Mouse (Mus musculus): ENCODE data around the gene Aco2. TPM values are rescaled to one million over a fixed set of nuclear protein-coding genes. Genes with fewer than 3 reads are reported as not detected.

The Aco2 gene
- polyA plus RNA-seq, 1 experiment from 2014 or later: 136 TPM

DNA sequence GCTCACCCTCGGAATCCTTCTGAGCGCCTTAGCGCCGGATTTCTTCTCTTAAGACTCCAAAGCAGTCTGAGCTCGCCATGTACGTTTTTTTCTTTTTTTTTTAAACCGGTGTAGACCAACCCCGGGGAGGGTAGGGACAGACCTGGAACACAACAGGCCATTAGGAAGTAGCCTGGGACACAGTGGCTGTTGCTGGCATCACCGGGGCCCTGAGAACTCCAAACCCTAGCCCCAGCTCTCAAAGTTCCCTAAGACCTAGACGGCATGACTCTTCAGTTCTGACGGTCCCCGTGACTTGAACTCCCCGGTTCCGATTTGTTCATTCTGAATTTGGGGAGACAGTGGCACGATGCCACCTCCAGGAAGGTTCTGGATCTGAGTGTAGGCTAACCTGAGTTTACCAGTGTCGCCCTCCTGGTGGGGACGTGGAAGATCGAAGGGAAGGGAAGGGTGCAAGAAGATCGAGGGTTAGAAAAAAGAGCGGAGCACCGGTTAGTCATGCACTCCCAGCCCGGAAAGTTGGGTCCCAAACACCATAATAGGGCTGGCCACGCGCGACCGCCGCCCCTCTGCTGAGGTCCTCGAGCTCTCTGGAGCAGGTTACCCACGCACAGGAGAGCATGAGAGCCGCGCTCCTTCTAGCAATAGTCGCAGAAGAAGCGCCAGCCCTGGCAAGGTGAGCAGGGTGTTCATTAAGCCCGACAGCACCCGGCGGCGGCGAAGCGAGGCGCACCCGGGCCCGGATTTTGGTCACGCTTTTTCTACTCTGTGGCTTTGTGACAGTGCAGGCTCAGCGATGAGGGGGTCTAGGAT lies 13.4 kb upstream of the Aco2 start, which contains the start of gene Tob2:
Tob2 (minus strand) TSS at position 280 of the 813 bp plus-strand sequence.
- WGBS: under 1% methylated on average over 44 of the region's 44 CpGs
- Histone ChIP-seq H3K27ac (ENCODE audit: low read length) (peak within 1 kb of the TSS; percentile 98), H3K36me3 (ENCODE audit: control insufficient read depth, insufficient read depth, low read length) (no peaks in the 10 kb centered on the region), H3K4me2 (replicated peaks; ENCODE audit: low read depth, low read length) (peak within 1 kb of the TSS; percentile 96), H3K4me1 (ENCODE audit: control insufficient read depth, insufficient read depth, low read length) (0 out of 2 replicates have a peak, but pooled peaks cover 5% of the 10 kb centered on the region), H3K4me3 (ENCODE audit: low read depth, low read length) (peak within 1 kb of the TSS; percentile 76), H3K27me3 (ENCODE audit: control insufficient read depth, insufficient read depth, low read length) (no peaks in the 10 kb centered on the region), H3K9ac (replicated peaks; ENCODE audit: low read depth, low read length) (peak within 1 kb of the TSS; percentile 89), H3K9me3 (ENCODE audit: control insufficient read depth, low read depth, low read length) (no peaks in the 10 kb centered on the region)
- no peak for ATAC-seq (ENCODE audit: insufficient number of reproducible peaks, insufficient read depth, low FRiP score, low read depth)

DNA sequence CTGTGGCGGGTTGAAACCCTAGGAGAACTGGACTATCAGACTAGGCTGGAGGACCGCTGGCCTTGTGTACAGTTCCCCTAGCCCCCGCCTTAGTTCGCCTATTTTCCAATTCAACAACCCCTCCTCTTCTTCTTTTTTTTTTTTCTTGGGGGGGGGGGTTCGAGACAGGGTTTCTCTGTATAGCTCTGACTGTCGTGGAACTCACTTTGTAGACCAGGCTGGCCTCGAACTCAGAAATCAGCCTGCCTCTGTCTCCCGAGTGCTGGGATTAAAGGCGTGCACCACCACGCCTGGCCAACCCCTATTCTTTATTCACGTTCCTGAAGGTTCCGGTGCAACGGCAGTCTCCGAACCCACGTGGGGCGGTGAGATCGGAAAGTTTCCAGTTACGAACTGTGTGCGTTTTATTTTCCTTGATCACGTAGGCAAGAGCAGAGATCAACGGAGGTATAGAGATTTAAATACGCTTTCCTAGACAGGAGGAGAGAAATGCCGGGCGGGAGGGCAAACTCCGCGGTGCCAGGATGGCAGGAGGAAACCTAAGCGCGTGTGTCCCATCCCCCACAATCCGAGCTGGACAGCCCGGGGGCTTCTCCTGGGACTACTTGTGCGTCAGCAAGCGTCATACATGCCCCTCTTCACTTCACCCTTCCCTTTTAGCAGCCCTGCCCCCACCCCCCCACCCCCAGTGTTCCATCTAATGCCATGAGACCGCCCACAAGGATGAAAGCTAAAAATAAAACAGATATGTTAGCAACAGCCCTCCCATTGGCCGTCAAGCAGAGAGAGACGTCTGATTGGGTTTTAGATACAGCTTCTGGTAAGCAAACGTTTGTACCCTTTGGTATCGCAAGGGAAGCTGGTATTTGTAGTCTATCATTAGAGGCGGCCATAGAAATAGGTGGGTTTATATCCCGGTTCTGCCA lies 12.5 kb upstream of the Aco2 start:
- Histone ChIP-seq H3K9ac (replicated peaks; ENCODE audit: low read depth, low read length) (peak overlapping the region; percentile 89), H3K4me3 (ENCODE audit: low read depth, low read length) (peak overlapping the region; percentile 76), H3K4me2 (replicated peaks; ENCODE audit: low read depth, low read length) (peak overlapping the region; percentile 96), H3K27ac (ENCODE audit: low read length) (peak overlapping the region; percentile 98), H3K4me1 (ENCODE audit: control insufficient read depth, insufficient read depth, low read length) (0 out of 2 replicates have a peak, but pooled peaks cover 5% of the 10 kb centered on the region), H3K27me3 (ENCODE audit: control insufficient read depth, insufficient read depth, low read length) (no peaks in the 10 kb centered on the region), H3K9me3 (ENCODE audit: control insufficient read depth, low read depth, low read length) (no peaks in the 10 kb centered on the region), H3K36me3 (ENCODE audit: control insufficient read depth, insufficient read depth, low read length) (peaks cover 5% of the 10 kb centered on the region; the same call in 1 of the 2 replicates)
- WGBS: 2% methylated on average over 39 of the region's 39 CpGs
- ATAC-seq (ENCODE audit: insufficient number of reproducible peaks, insufficient read depth, low FRiP score, low read depth): peak; percentile 81

DNA sequence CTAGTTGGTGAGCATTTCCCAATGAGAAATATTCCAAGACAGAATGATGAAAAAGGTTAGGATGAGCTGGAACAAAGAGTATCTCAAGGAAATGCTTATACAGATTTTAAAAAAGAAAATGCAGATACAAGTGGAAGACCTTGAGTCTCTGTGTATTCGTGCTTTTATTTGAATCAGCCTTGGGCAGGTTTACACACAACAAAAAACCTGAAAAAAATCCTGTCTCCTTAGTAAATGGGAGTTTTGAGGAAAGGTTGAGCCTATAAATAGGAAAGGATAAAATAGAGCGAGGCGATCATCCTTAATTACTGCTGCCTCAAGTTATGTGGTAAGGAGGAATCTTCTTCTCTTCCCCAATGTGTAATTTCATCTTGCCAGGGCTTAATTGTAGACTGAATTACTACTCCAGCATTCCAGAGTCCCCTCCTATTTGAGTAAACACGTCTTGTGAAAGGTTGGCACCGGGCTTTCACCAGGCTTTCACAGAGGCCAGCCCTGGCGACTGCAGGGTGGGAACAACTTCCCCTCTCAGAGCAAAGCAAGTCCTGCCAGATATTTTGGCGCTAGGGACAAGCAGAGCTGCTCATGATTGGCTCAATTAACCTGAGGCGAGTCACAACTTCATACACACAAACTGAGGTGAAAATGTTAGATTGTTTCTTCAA lies 11.5 kb upstream of the Aco2 start:
- ATAC-seq (ENCODE audit: insufficient number of reproducible peaks, insufficient read depth, low FRiP score, low read depth): no peak
- H3K27me3 ChIP-seq (ENCODE audit: control insufficient read depth, insufficient read depth, low read length): no peaks in the 10 kb centered on the region
- H3K4me3 ChIP-seq (ENCODE audit: low read depth, low read length): 0 out of 2 replicates have a peak overlapping the region, but pooled peaks have one; percentile 76
- peaks cover 16% of the 10 kb centered on the region; the same call in 1 of the 2 replicates for H3K36me3 ChIP-seq (ENCODE audit: control insufficient read depth, insufficient read depth, low read length)
- H3K9me3 ChIP-seq (ENCODE audit: control insufficient read depth, low read depth, low read length): no peaks in the 10 kb centered on the region
- WGBS: 34% methylated on average over 8 of the region's 8 CpGs
- H3K4me1 ChIP-seq (ENCODE audit: control insufficient read depth, insufficient read depth, low read length): 0 out of 2 replicates have a peak, but pooled peaks cover 5% of the 10 kb centered on the region
- H3K27ac ChIP-seq (ENCODE audit: low read length): peak overlapping the region; percentile 82
- H3K4me2 ChIP-seq (replicated peaks; ENCODE audit: low read depth, low read length): peak overlapping the region; percentile 96
- H3K9ac ChIP-seq (replicated peaks; ENCODE audit: low read depth, low read length): no peak overlapping the region

DNA sequence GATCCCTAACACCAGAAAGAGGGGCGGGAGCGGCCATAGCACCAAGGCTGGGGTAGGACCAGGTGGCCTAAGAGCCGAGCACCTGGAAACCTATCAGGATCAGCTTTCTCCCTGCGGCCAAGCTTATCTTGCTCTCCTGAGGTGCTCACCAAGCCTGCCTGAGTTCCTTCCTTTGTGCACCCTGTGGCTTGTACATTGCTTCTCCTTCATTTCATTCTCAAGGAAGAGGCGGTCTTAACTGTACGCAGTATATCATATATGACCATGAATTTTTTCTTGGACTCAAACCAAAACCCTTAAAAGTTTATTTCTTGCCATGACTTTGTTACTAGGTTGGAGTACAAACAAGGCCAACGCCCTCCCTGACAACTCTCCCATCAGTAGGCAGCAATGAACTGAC lies 7.9 kb upstream of the Aco2 start:
- H3K36me3 ChIP-seq (ENCODE audit: control insufficient read depth, insufficient read depth, low read length): peaks cover 51% of the 10 kb centered on the region
- H3K4me1 ChIP-seq (ENCODE audit: control insufficient read depth, insufficient read depth, low read length): 0 out of 2 replicates have a peak, but pooled peaks cover 5% of the 10 kb centered on the region
- H3K4me3 ChIP-seq (ENCODE audit: low read depth, low read length): no peak overlapping the region
- no peak for ATAC-seq (ENCODE audit: insufficient number of reproducible peaks, insufficient read depth, low FRiP score, low read depth)
- WGBS: 86% methylated on average over 7 of the region's 7 CpGs
- no peak overlapping the region for H3K4me2 ChIP-seq (replicated peaks; ENCODE audit: low read depth, low read length)
- no peak overlapping the region for H3K27ac ChIP-seq (ENCODE audit: low read length)
- H3K9ac ChIP-seq (replicated peaks; ENCODE audit: low read depth, low read length): no peak overlapping the region
- H3K27me3 ChIP-seq (ENCODE audit: control insufficient read depth, insufficient read depth, low read length): no peaks in the 10 kb centered on the region
- no peaks in the 10 kb centered on the region for H3K9me3 ChIP-seq (ENCODE audit: control insufficient read depth, low read depth, low read length)

DNA sequence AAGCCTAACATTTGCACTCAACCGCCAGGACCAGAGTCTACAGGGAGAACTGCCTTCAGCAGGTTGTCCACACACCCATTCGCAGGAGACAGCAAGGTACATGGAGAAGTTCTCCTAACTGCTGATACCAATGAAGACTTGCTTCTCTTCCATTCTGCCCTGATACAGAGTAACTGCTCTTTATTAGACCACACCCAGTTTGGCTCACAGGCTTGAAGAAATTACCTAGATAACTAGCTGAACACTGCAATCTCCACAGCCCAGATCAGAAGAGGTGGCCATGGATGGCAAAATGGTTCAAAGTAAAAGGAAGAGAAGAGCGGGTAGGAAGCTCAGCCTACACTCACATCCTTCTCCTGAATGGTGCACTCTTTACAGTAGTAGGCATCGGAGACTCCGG lies 2.1 kb upstream of the Aco2 start:
- H3K4me3 ChIP-seq (ENCODE audit: low read depth, low read length): no peak overlapping the region
- WGBS: 94% methylated on average over 5 of the region's 5 CpGs
- no peak overlapping the region for H3K27ac ChIP-seq (ENCODE audit: low read length)
- ATAC-seq (ENCODE audit: insufficient number of reproducible peaks, insufficient read depth, low FRiP score, low read depth): no peak
- H3K9me3 ChIP-seq (ENCODE audit: control insufficient read depth, low read depth, low read length): no peaks in the 10 kb centered on the region
- peaks cover 55% of the 10 kb centered on the region for H3K36me3 ChIP-seq (ENCODE audit: control insufficient read depth, insufficient read depth, low read length)
- H3K4me1 ChIP-seq (ENCODE audit: control insufficient read depth, insufficient read depth, low read length): peaks cover 6% of the 10 kb centered on the region; the same call in 1 of the 2 replicates
- H3K4me2 ChIP-seq (replicated peaks; ENCODE audit: low read depth, low read length): no peak overlapping the region
- H3K9ac ChIP-seq (replicated peaks; ENCODE audit: low read depth, low read length): no peak overlapping the region
- H3K27me3 ChIP-seq (ENCODE audit: control insufficient read depth, insufficient read depth, low read length): no peaks in the 10 kb centered on the region

DNA sequence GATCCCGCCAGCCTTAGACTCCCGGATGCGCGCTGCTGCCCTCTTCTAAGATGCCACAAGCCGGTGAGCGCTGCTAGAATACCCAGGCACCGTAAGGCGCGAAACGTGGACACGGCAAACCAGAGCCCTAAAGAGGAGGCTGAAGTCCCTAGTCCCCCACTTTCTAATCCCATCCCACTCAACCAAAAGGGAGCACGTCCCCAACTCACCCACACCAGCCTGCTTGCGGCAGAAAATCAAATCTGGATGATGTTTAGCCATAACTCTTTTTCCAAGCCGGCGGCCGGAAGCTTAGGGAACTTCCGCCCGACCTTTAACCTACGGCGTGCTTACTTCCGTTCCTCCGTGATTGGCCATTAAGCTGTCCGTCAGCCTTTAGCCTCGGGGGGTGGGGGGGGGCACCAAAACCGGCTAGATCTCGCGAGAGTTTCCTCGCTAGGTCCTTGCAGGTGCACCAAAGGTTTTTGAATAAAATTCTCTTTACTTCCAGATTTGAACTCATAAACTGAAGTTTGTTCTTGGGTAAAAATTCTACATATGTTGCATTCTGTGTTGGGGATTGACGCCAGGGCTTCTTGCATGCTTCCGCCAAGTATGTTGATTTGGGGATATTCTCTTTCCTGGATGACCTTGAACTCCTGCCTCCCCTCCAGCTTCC lies 376 bp upstream of the Aco2 start, which contains the start of gene Phf5a:
Phf5a (minus strand) TSS at position 308 of the 658 bp plus-strand sequence.
- Histone ChIP-seq H3K9ac (replicated peaks; ENCODE audit: low read depth, low read length) (peak within 1 kb of the TSS; percentile 89), H3K27me3 (ENCODE audit: control insufficient read depth, insufficient read depth, low read length) (no peaks in the 10 kb centered on the region), H3K4me2 (replicated peaks; ENCODE audit: low read depth, low read length) (peak within 1 kb of the TSS; percentile 91), H3K4me1 (ENCODE audit: control insufficient read depth, insufficient read depth, low read length) (peaks cover 6% of the 10 kb centered on the region; the same call in 1 of the 2 replicates), H3K9me3 (ENCODE audit: control insufficient read depth, low read depth, low read length) (no peaks in the 10 kb centered on the region), H3K27ac (ENCODE audit: low read length) (peak within 1 kb of the TSS; percentile 96), H3K4me3 (ENCODE audit: low read depth, low read length) (peak within 1 kb of the TSS; percentile 99), H3K36me3 (ENCODE audit: control insufficient read depth, insufficient read depth, low read length) (peaks cover 39% of the 10 kb centered on the region)
- peak; percentile 91 for ATAC-seq (ENCODE audit: insufficient number of reproducible peaks, insufficient read depth, low FRiP score, low read depth)
- under 1% methylated on average over 30 of the region's 30 CpGs for WGBS

DNA sequence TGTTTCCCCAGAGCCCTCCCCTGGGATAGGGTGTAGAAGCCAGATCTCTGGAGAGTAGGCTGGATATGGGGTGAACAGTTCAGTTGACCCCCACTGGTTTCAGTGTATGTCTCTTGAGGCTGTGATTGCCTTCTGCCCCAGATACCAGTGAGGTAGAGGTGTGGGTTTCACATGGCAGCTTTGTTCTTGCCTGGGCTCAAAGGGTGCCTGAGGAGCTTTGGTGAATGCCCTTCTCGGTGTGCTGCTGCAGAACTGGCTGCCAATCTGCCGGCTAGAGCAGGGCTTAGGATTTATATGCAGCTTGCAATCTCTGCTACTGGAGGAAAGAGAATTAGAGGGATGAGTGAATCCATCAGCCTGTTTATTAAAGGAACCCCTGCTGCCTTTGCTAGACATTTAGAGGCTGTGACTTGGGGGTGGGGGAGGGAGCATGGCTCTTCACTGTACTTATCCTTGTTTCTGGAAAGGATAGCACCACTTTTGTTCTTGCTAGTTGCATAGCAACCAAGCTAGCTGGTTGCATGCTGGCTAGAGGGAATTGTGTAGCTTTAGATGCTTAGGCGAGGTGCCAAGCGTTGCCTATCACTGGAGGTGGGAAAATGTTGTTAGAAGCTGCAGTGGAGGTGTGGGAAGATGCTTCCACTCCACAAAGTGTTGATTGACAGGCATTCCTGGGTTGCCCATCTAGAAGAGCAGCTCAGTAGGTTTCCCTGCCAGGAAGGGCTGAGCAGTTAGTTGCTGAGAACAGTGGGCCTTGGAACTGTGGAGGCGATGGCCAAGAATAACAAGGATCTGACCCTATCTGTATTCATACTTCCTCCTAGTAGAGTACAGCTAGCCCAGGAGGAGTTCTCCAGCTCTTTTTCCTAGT lies 7.7 kb downstream of the Aco2 start:
- Histone ChIP-seq H3K9ac (replicated peaks; ENCODE audit: low read depth, low read length) (no peak overlapping the region), H3K4me1 (ENCODE audit: control insufficient read depth, insufficient read depth, low read length) (no peaks in the 10 kb centered on the region), H3K9me3 (ENCODE audit: control insufficient read depth, low read depth, low read length) (no peaks in the 10 kb centered on the region), H3K27me3 (ENCODE audit: control insufficient read depth, insufficient read depth, low read length) (no peaks in the 10 kb centered on the region), H3K4me3 (ENCODE audit: low read depth, low read length) (no peak overlapping the region), H3K4me2 (replicated peaks; ENCODE audit: low read depth, low read length) (no peak overlapping the region), H3K36me3 (ENCODE audit: control insufficient read depth, insufficient read depth, low read length) (no peaks in the 10 kb centered on the region), H3K27ac (ENCODE audit: low read length) (no peak overlapping the region)
- WGBS: 63% methylated on average over 5 of the region's 5 CpGs
- no peak for ATAC-seq (ENCODE audit: insufficient number of reproducible peaks, insufficient read depth, low FRiP score, low read depth)

Measured in stomach, embryonic 14.5 days (tissue).